Mouse (Mus musculus): ENCODE results near the gene Sap30l. TPM values are rescaled to one million over a fixed set of nuclear protein-coding genes. Genes with fewer than 3 reads are reported as not detected.

The Sap30l gene
- polyA plus RNA-seq (2015; fragmentation: Nextera tagmentation; extraction: Ambion mirVana) = 7.2 and 8.4 TPM in 2 replicates

DNA sequence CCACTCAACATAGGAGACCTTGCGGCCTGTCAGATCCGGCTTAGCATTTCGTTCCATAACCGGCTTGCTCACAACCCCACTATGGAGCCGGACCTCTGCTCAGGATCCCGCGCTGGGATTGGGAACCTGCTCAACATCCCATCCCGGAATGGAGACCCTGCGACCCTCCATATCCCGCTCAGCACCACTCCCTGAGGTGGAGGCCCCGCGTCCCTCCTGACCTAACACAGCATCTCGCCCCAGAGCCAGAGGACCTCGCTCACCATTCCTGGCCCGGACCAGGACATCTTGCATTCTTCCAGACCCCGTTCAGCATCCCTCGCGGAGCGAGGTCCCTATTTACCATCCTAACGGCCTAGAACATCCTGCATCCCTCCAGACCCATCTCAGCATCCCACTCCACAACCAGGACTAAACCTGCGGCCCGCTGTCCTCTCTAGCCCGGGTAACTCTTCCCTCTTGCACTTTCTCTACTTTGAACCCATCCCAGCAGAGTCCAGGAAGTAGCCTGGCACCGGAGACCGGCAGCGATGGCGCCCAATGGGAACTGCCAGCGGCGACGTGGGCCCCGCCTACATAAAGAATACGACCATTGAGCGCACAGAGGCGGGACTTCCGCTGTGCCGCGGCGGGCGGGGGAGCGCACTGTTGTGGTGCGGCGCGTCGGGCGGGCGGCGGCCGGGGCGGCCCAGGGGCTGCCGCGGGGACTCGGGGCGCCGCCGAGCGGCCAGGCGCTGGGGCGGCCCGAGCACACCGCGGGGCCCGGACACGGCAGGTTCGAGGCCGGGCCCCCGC, at the start of gene Sap30l:
Gene Sap30l (plus strand): TSS at position 667 of the 795 bp plus-strand sequence.
- under 1% methylated on average over 66 of the region's 66 CpGs for WGBS
- peak within 1 kb of the TSS; percentile 98 for H3K4me3 ChIP-seq
- H3K4me2 ChIP-seq = peak within 1 kb of the TSS; percentile 98
- peak within 1 kb of the TSS; percentile 92 for H3K9ac ChIP-seq
- H3K4me1 ChIP-seq (replicated peaks) = peaks cover 40% of the 10 kb centered on the region
- no peaks in the 10 kb centered on the region for H3K9me3 ChIP-seq
- peak; percentile 96 for ATAC-seq (ENCODE audit: low FRiP score)
- peak within 1 kb of the TSS; percentile 81 for H3K27ac ChIP-seq
- H3K36me3 ChIP-seq = peaks cover 1% of the 10 kb centered on the region; the same call in 1 of the 2 replicates
- H3K27me3 ChIP-seq = no peaks in the 10 kb centered on the region

DNA sequence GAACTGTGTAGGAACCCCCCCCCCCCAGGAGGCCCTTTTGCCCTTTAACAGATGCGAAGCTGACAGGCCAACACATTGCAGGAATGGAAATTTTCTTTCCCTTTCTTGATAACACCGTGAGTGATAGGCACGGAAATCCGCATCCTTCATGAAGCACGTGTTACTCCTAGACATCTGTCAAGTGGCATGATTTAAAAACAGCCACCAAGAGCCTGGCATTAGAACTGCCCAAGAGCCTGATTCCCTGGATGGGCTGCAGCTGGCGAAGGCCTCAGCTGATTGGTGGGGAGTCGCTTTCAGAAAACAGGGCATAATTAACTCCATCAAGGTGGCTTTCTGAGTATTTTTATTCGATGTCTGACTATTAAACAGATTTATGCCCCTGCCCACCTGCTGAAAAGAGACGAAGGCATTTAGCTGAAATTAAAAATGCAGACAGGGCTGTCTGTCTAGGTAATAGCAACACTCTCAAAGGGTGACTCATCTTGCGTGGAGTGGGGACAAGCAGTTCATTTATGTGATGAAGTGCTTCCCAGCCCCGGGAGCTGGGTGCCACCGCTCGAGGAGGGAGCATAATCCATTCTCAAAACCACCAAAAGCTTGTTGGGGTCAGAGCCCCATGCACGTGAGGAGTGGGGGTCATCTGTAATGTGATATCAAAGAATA, 47.8 kb upstream of the Sap30l start:
- Histone ChIP-seq H3K9ac (no peak overlapping the region), H3K27me3 (no peaks in the 10 kb centered on the region), H3K36me3 (no peaks in the 10 kb centered on the region), H3K4me3 (no peak overlapping the region), H3K27ac (peak overlapping the region; percentile 45; the same call in 1 of the 2 replicates), H3K4me1 (replicated peaks) (peaks cover 31% of the 10 kb centered on the region), H3K9me3 (no peaks in the 10 kb centered on the region), H3K4me2 (no peak overlapping the region)
- WGBS = 45% methylated on average over 14 of the region's 14 CpGs
- peak; percentile 54; the same call in 1 of the 2 replicates for ATAC-seq (ENCODE audit: low FRiP score)

DNA sequence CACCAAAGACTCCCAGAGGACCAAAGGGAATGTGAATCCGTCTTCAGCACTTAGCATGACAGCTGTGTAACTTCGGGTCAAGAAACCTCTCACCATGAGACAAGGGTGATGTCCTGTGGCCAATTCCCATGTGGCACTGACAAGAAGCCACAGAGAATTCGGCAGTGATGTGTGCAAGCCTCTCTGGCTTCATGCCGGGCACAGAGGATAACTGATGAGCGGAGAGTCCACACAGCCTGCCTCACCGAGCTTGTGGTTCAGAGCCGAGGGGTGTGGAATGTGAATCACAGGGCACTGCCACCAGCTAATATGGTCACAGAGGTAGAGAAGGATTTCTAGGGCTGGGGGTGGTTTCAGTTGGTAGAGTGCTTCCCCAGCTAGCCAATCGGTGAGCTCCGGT, 42.8 kb upstream of the Sap30l start:
- Histone ChIP-seq H3K4me3 (no peak overlapping the region), H3K36me3 (peaks cover 6% of the 10 kb centered on the region; the same call in 1 of the 2 replicates), H3K4me1 (replicated peaks) (peaks cover 21% of the 10 kb centered on the region), H3K9me3 (no peaks in the 10 kb centered on the region), H3K27me3 (no peaks in the 10 kb centered on the region), H3K4me2 (no peak overlapping the region), H3K9ac (no peak overlapping the region), H3K27ac (no peak overlapping the region)
- no peak for ATAC-seq (ENCODE audit: low FRiP score)
- 65% methylated on average over 9 of the region's 9 CpGs for WGBS

DNA sequence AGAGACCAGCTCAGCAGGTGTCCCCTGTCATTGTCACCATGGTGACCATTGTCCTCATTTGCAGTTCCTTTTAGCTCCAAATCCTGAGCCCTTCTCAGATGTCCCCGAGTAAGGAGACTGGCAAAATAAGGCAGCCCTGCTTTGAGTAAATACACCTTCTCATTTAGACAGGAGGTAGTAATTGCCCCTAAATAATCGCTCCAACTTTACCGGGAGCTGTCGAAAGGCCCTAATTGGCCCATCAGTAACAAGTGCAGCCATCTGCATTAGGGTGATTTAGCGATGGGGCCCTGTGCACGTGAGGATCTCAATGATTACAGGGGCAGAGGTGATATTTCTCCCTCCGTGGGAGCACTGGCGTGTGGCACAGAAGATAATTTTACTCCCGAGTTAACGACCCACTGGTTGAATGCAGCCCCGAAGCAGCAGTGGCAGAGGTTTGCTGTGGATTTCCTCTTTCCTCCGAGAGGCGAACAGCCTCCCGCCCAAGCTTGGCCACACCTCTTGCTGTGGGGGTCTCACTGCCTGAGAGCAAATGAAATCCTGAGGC, 40.9 kb upstream of the Sap30l start:
- 0 out of 2 replicates have a peak, but pooled peaks cover 7% of the 10 kb centered on the region for H3K27me3 ChIP-seq
- no peak overlapping the region for H3K9ac ChIP-seq
- peaks cover 16% of the 10 kb centered on the region for H3K4me1 ChIP-seq (replicated peaks)
- no peaks in the 10 kb centered on the region for H3K9me3 ChIP-seq
- H3K36me3 ChIP-seq = peaks cover 6% of the 10 kb centered on the region; the same call in 1 of the 2 replicates
- no peak overlapping the region for H3K4me3 ChIP-seq
- peak; percentile 49 for ATAC-seq (ENCODE audit: low FRiP score)
- 17% methylated on average over 14 of the region's 14 CpGs for WGBS
- H3K4me2 ChIP-seq = no peak overlapping the region
- H3K27ac ChIP-seq = no peak overlapping the region

DNA sequence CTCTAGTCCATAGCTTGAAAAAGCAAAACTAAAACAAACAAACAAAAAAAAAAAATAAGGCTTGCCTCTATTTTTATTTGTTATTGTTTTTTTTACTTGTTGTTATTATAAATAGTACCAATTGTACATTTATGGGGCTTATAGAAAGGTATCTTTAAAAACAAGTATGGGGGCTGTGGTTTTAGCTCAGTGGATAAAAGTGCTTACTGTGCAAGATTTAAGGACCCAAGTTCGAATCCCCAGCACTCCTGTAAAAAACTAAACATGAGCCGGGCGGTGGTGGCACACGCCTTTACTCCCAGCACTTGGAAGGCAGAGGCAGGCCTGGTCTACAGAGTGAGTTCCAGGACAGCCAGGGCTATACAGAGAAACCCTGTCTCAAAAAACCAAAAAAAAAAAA, 40.1 kb upstream of the Sap30l start:
- 98% methylated on average over 4 of the region's 4 CpGs for WGBS

DNA sequence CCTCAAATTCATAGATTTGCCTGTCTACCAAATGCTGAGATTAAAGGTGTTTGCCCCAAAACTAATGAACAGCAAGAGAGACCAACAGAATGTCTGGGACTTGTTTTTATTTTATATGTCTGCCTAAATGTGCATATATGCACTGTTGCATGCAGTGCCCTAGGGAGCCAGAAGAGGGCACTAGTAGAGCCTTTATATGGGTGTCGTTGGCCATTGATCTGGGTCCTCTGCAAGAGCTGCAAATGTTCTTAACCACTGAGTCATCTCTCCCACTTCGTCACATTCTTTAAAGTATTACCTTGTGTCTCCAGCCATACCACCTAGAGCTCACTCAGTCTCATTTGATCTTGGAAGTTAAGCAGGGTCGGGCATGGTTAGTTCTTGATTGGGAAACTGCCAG, 37.3 kb upstream of the Sap30l start:
- no peak for ATAC-seq (ENCODE audit: low FRiP score)
- H3K27me3 ChIP-seq = peaks cover 13% of the 10 kb centered on the region
- no peak overlapping the region for H3K4me2 ChIP-seq
- 91% methylated on average over 3 of the region's 3 CpGs for WGBS
- H3K4me3 ChIP-seq = no peak overlapping the region
- peaks cover 6% of the 10 kb centered on the region for H3K36me3 ChIP-seq
- peaks cover 30% of the 10 kb centered on the region for H3K4me1 ChIP-seq (replicated peaks)
- H3K9me3 ChIP-seq = no peaks in the 10 kb centered on the region
- H3K9ac ChIP-seq = no peak overlapping the region
- H3K27ac ChIP-seq = no peak overlapping the region

More for the DNA sequence above, 40.1 kb upstream of the Sap30l start:
- Histone ChIP-seq H3K27me3 (0 out of 2 replicates have a peak, but pooled peaks cover 7% of the 10 kb centered on the region), H3K4me1 (replicated peaks) (peaks cover 19% of the 10 kb centered on the region), H3K4me3 (no peak overlapping the region), H3K4me2 (no peak overlapping the region), H3K36me3 (peaks cover 6% of the 10 kb centered on the region; the same call in 1 of the 2 replicates), H3K27ac (no peak overlapping the region), H3K9ac (no peak overlapping the region), H3K9me3 (no peaks in the 10 kb centered on the region)
- ATAC-seq (ENCODE audit: low FRiP score) = no peak

DNA sequence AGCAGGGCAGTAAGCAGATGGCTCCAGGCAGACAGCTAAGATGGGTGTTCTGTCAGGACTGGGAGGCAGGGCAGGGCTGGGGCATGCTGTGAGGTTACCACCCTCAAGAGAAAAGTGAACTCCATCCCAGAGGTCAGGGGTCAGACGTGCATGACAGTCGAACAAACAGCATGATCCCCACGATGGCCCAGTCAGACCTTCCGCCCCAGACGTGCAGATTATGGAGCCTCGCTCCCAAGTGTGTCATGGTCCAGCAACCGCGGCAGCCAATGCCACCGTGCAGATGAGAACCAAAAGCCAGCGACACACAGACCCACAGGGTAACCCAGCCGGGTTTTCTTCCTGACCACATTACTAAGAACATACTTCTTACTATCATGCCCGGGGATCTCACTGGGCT, 34.8 kb upstream of the Sap30l start:
- Histone ChIP-seq H3K4me1 (replicated peaks) (peaks cover 18% of the 10 kb centered on the region), H3K27me3 (peaks cover 26% of the 10 kb centered on the region), H3K9ac (no peak overlapping the region), H3K9me3 (no peaks in the 10 kb centered on the region), H3K4me3 (no peak overlapping the region), H3K4me2 (no peak overlapping the region), H3K27ac (no peak overlapping the region), H3K36me3 (peaks cover 6% of the 10 kb centered on the region)
- 26% methylated on average over 12 of the region's 12 CpGs for WGBS
- no peak for ATAC-seq (ENCODE audit: low FRiP score)

DNA sequence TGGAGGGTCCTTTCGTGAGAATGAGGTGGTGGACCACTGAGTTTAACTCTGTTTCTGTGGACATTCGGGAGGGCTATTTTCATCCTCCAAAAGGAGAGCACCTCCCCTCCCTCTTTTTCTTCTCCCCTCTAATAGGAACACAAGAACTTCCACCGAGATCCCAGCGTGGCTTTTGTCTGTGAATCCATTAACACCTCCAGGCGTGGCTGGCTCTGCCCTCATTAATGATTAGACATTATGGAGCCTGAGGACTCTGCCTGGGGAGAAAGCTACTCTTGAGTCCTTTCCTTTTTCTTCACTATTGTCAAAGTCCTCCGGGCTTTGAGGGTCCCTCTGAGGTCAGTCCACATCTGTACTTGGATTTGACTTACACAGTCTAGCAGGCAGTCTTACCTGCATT, 34.3 kb upstream of the Sap30l start:
- WGBS = 28% methylated on average over 6 of the region's 6 CpGs
- peaks cover 6% of the 10 kb centered on the region for H3K36me3 ChIP-seq
- ATAC-seq (ENCODE audit: low FRiP score) = no peak

DNA sequence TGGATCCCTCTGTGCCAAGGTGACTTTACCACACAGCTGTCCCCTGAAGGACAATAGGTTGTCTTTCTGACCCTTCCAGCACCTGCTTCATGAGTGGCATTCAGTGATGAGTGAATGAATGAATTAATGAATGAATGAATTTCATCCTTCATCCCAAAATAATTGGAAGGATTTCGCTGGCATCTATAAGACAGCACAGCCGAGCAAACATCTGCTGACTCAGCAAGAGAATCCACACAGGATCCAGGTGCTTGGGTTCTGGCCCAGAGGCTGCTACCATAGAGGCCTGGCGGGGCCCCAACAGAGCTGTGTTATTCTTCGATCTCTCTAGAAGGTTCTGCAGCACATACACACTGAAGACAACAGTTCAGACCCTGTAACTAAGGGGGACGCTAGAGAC, 30.7 kb upstream of the Sap30l start:
- H3K27me3 ChIP-seq = peaks cover 26% of the 10 kb centered on the region
- WGBS = 93% methylated on average over 5 of the region's 5 CpGs
- H3K9me3 ChIP-seq = no peaks in the 10 kb centered on the region
- H3K4me1 ChIP-seq (replicated peaks) = peaks cover 51% of the 10 kb centered on the region
- no peak overlapping the region for H3K4me2 ChIP-seq
- H3K27ac ChIP-seq = no peak overlapping the region
- H3K9ac ChIP-seq = no peak overlapping the region
- H3K4me3 ChIP-seq = no peak overlapping the region
- no peak for ATAC-seq (ENCODE audit: low FRiP score)
- H3K36me3 ChIP-seq = no peaks in the 10 kb centered on the region; the same call in 1 of the 2 replicates

More for the DNA sequence above, 34.3 kb upstream of the Sap30l start:
- Histone ChIP-seq H3K27me3 (peaks cover 28% of the 10 kb centered on the region), H3K9me3 (no peaks in the 10 kb centered on the region), H3K27ac (no peak overlapping the region), H3K4me1 (replicated peaks) (peaks cover 18% of the 10 kb centered on the region), H3K9ac (no peak overlapping the region), H3K4me2 (no peak overlapping the region), H3K4me3 (no peak overlapping the region)

DNA sequence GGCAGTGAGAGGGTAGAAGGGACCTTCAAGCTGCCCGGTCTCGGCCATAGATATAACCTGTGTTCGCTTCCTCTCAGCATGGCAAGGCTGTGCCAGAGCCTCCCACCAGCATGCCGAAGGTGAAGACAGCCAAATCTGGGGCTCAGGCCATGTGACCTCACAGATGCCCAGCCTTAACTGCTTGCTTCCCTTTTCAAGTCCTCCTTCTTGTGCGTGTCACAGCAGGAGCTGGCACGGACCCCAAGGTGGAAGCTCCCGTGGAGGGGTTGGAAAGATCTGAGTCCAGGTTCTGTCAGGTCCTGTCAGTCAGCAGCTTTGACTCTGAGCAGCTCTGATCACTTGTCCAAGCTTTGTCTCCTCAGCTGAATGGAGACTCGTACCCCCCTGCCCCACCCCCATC, 29.8 kb upstream of the Sap30l start:
- Histone ChIP-seq H3K9ac (no peak overlapping the region), H3K27ac (no peak overlapping the region), H3K36me3 (no peaks in the 10 kb centered on the region; the same call in 1 of the 2 replicates), H3K27me3 (peaks cover 26% of the 10 kb centered on the region), H3K4me2 (no peak overlapping the region), H3K4me1 (replicated peaks) (peaks cover 48% of the 10 kb centered on the region), H3K9me3 (no peaks in the 10 kb centered on the region), H3K4me3 (no peak overlapping the region)
- no peak for ATAC-seq (ENCODE audit: low FRiP score)
- 93% methylated on average over 8 of the region's 8 CpGs for WGBS

DNA sequence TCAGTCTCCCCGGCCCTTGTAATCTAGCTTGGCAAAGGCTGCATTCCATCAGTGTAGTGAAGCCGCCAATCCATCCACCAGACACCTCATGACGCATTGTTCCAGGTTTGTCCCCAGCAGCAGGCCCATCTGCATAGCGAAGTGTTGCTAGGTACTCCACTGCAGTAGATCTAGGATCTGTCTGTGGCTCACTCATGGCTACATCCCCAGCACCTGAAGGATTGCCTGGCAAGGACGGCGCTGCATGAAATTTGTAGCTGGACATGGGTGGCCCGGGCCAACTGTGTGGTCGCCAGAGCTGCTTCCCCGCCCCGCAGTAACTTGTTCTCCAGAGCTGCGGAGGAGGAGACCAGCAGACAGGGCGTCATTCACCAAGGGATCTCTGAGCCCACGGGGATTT, 28.0 kb upstream of the Sap30l start:
- Histone ChIP-seq H3K4me1 (replicated peaks) (peaks cover 48% of the 10 kb centered on the region), H3K4me2 (no peak overlapping the region), H3K4me3 (no peak overlapping the region), H3K9ac (0 out of 2 replicates have a peak overlapping the region, but pooled peaks have one; percentile 8), H3K27me3 (peaks cover 25% of the 10 kb centered on the region), H3K36me3 (no peaks in the 10 kb centered on the region), H3K9me3 (no peaks in the 10 kb centered on the region), H3K27ac (peak overlapping the region; percentile 81)
- 9% methylated on average over 13 of the region's 13 CpGs for WGBS
- ATAC-seq (ENCODE audit: low FRiP score) = 0 out of 2 replicates have a peak, but pooled peaks have one; percentile 25

DNA sequence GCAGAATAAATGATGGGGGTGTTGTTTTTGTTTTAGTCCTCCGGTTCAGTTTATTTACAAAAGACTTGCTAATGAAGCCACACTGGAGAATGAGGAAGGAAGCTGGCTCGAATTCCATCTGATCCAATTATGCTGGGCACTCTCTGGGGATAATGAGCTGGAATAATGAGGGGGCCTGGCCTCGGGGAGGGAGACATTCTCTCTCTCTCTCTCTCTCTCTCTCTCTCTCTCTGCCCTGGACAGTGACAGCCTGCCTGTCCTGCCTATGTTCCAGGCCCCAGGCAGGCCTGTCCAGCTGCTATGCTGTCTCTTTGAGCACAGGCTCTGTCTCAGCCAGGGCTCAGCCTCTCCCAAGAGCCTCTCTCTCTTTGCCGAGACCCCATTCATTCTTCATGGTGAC, 27.5 kb upstream of the Sap30l start:
- Histone ChIP-seq H3K9ac (no peak overlapping the region), H3K27ac (peak overlapping the region; percentile 81), H3K4me1 (replicated peaks) (peaks cover 52% of the 10 kb centered on the region), H3K4me2 (no peak overlapping the region), H3K9me3 (no peaks in the 10 kb centered on the region), H3K4me3 (no peak overlapping the region), H3K27me3 (peaks cover 21% of the 10 kb centered on the region), H3K36me3 (no peaks in the 10 kb centered on the region)
- WGBS = 3% methylated on average over 4 of the region's 4 CpGs
- peak; percentile 79 for ATAC-seq (ENCODE audit: low FRiP score)
